Mouse (Mus musculus) erythroblast, embryonic 14.5 days (primary cell): ENCODE results near the gene Tmem88. TPM values are rescaled to one million over a fixed set of nuclear protein-coding genes. Genes with fewer than 3 reads are reported as not detected.
A peak's percentile ranks its signal among the peaks of the same experiment; 100 is the strongest.
"Not testable (repeated sequence)": the region's sequence is repeated elsewhere in the genome, so short reads cannot be mapped to it uniquely, and the experiment has no call there.

Experiments used
- H3K27me3 ChIP-seq: 2 replicates; pipeline ENCODE4 v1.6.1; 2012; ENCODE audit warnings: inconsistent platforms; ENCODE audit not compliant: control insufficient read depth
- H3K36me3 ChIP-seq: 2 replicates; pipeline ENCODE4 v1.6.1; 2012; ENCODE audit warnings: mild to moderate bottlenecking, inconsistent platforms; ENCODE audit not compliant: control insufficient read depth
- H3K4me1 ChIP-seq: 2 replicates; pipeline ENCODE4 v1.6.1; 2012; ENCODE audit warnings: inconsistent platforms; ENCODE audit not compliant: control insufficient read depth
- H3K4me3 ChIP-seq: replicated peaks from 2 replicates; pipeline ENCODE3; 2012; ENCODE audit warnings: moderate library complexity, mild to moderate bottlenecking, inconsistent platforms
- H3K9me3 ChIP-seq: 2 replicates; pipeline ENCODE4 v1.6.1; 2012; ENCODE audit warnings: low read length, inconsistent platforms, mixed read lengths; ENCODE audit not compliant: control insufficient read depth
- GATA1 ChIP-seq: IDR thresholded peaks from 2 replicates; pipeline ENCODE4 v1.6.1; 2012; ENCODE audit warnings: low read length, inconsistent platforms, mixed read lengths
- TAL1 ChIP-seq: IDR thresholded peaks from 3 replicates; pipeline ENCODE4 v1.6.1; 2012; ENCODE audit warnings: low read length, inconsistent platforms, mixed read lengths
- polyA plus RNA-seq: library from polyadenylated mRNA; stranded (reverse); fragments of >175 nt; gene quantifications from 2 replicates; pipeline ENCODE4 v1.2.3, GENCODE M21; 2012

The Tmem88 gene
- polyA plus RNA-seq, 1 experiment: 0.08 TPM

- H3K27me3 ChIP-seq: peaks cover 22% of the 10 kb centered on the region
- no peak overlapping the region for H3K4me3 ChIP-seq
- peaks cover 67% of the 10 kb centered on the region for H3K36me3 ChIP-seq
- peaks cover 10% of the 10 kb centered on the region for H3K9me3 ChIP-seq
- peaks cover 30% of the 10 kb centered on the region for H3K4me1 ChIP-seq
- no peak for TF ChIP-seq TAL1
- no peak for TF ChIP-seq GATA1
Measured at GRCm38 (mm10) chr11:69401987-69402386, 4.0 kb upstream of the Tmem88 start.

GRCm38 (mm10) chr11:69401210-69401637 lies 3.2 kb upstream of the Tmem88 start:
- peaks cover 60% of the 10 kb centered on the region for H3K36me3 ChIP-seq
- H3K9me3 ChIP-seq: peaks cover 10% of the 10 kb centered on the region
- peak overlapping the region; percentile 11 for H3K4me3 ChIP-seq
- peaks cover 25% of the 10 kb centered on the region for H3K27me3 ChIP-seq
- no peak for TF ChIP-seq GATA1
- no peak for TF ChIP-seq TAL1
- H3K4me1 ChIP-seq: peaks cover 37% of the 10 kb centered on the region

- Histone ChIP-seq H3K27me3 (peaks cover 25% of the 10 kb centered on the region), H3K4me1 (peaks cover 40% of the 10 kb centered on the region), H3K4me3 (no peak overlapping the region), H3K36me3 (peaks cover 51% of the 10 kb centered on the region), H3K9me3 (peaks cover 10% of the 10 kb centered on the region)
- TF ChIP-seq TAL1 (no peak), GATA1 (no peak)
Measured at GRCm38 (mm10) chr11:69400083-69400850, 2.2 kb upstream of the Tmem88 start.

- Histone ChIP-seq H3K9me3 (peaks cover 10% of the 10 kb centered on the region), H3K4me3 (no peak overlapping the region), H3K4me1 (peaks cover 44% of the 10 kb centered on the region), H3K27me3 (peaks cover 25% of the 10 kb centered on the region), H3K36me3 (peaks cover 42% of the 10 kb centered on the region)
- TF ChIP-seq GATA1 (no peak), TAL1 (no peak)
Measured at GRCm38 (mm10) chr11:69399201-69400082, 1.4 kb upstream of the Tmem88 start.

- peaks cover 35% of the 10 kb centered on the region for H3K36me3 ChIP-seq
- peaks cover 10% of the 10 kb centered on the region for H3K9me3 ChIP-seq
- peaks cover 50% of the 10 kb centered on the region for H3K4me1 ChIP-seq
- peaks cover 25% of the 10 kb centered on the region for H3K27me3 ChIP-seq
- H3K4me3 ChIP-seq: no peak overlapping the region
- no peak for TF ChIP-seq GATA1
- no peak for TF ChIP-seq TAL1
Measured at GRCm38 (mm10) chr11:69398486-69399200, 609 bp upstream of the Tmem88 start.

GRCm38 (mm10) chr11:69397581-69398057 lies 415 bp downstream of the Tmem88 start:
- Histone ChIP-seq H3K9me3 (peaks cover 10% of the 10 kb centered on the region), H3K27me3 (peaks cover 25% of the 10 kb centered on the region), H3K4me1 (peaks cover 50% of the 10 kb centered on the region), H3K36me3 (peaks cover 30% of the 10 kb centered on the region), H3K4me3 (peak overlapping the region; percentile 17)
- TF ChIP-seq TAL1: no peak
- TF ChIP-seq GATA1: no peak

GRCm38 (mm10) chr11:69396772-69397171 lies 1.3 kb downstream of the Tmem88 start:
- peaks cover 28% of the 10 kb centered on the region for H3K36me3 ChIP-seq
- peak overlapping the region; percentile 84 for H3K4me3 ChIP-seq
- H3K9me3 ChIP-seq: peaks cover 10% of the 10 kb centered on the region
- TF ChIP-seq TAL1: no peak
- no peak for TF ChIP-seq GATA1
- peaks cover 25% of the 10 kb centered on the region for H3K27me3 ChIP-seq
- peaks cover 48% of the 10 kb centered on the region for H3K4me1 ChIP-seq

- peaks cover 39% of the 10 kb centered on the region for H3K4me1 ChIP-seq
- H3K9me3 ChIP-seq: peaks cover 10% of the 10 kb centered on the region
- peaks cover 21% of the 10 kb centered on the region for H3K36me3 ChIP-seq
- H3K27me3 ChIP-seq: peaks cover 25% of the 10 kb centered on the region
- TF ChIP-seq GATA1: no peak
- no peak for TF ChIP-seq TAL1
- H3K4me3 ChIP-seq: peak overlapping the region; percentile 84
Measured at GRCm38 (mm10) chr11:69395634-69396373, 2.2 kb downstream of the Tmem88 start.

- Histone ChIP-seq H3K36me3 (peaks cover 15% of the 10 kb centered on the region), H3K4me3 (peak within 1 kb of the TSS; percentile 84), H3K27me3 (peaks cover 25% of the 10 kb centered on the region), H3K4me1 (peaks cover 40% of the 10 kb centered on the region)
- not testable (repeated sequence) for H3K9me3 ChIP-seq
Measured at GRCm38 (mm10) chr11:69395235-69395633, 2.8 kb downstream of the Tmem88 start, which contains the start of the genes Naa38 and Cyb5d1. Gene Naa38, plus strand, starts transcription at chr11:69395487. Gene Cyb5d1, minus strand, starts transcription at chr11:69395631.

GRCm38 (mm10) chr11:69394591-69395167 lies 3.4 kb downstream of the Tmem88 start:
- Histone ChIP-seq H3K4me3 (peak overlapping the region; percentile 84), H3K27me3 (peaks cover 20% of the 10 kb centered on the region), H3K4me1 (peaks cover 41% of the 10 kb centered on the region)
- H3K9me3 ChIP-seq, H3K36me3 ChIP-seq: not testable (repeated sequence)
